9 mouse cellular contexts compared by ENCODE assay signal in genomic region chr11:120988410-120988809, GRCm38 (mm10). TPM values are rescaled to one million over a fixed set of nuclear protein-coding genes. Genes with fewer than 3 reads are reported as not detected.
DNase-seq lines count a peak whose midpoint lies in the region; ATAC-seq and TF ChIP-seq lines count a peak whose summit lies in the region.
"Had no signal": no experiment of that assay in that cellular context is flagged by ENCODE, and none has a peak within 500 bp of the region (broad histone marks: within the 10 kb centered on the region; RNA-seq: fewer than 3 reads in every experiment).

No protein-coding gene starts in this region.

- H3K4me2 ChIP-seq in neural tube, embryonic 11.5 days (ENCODE audit: low read depth) = peak overlapping the region; percentile 93; the same call in 1 of the 2 replicates
- peak overlapping the region; percentile 85 for H3K4me2 ChIP-seq in liver, embryonic 13.5 days

- H3K36me3 ChIP-seq in neural tube, embryonic 11.5 days (ENCODE audit: control insufficient read depth, insufficient read depth, low read length) = peaks cover 2% of the 10 kb centered on the region; the same call in 1 of the 2 replicates
- H3K36me3 ChIP-seq in liver, embryonic 13.5 days = peaks cover 40% of the 10 kb centered on the region

- H3K27me3 ChIP-seq in neural tube, embryonic 11.5 days (ENCODE audit: control insufficient read depth, insufficient read depth, low read length) = no peaks in the 10 kb centered on the region
- H3K27me3 ChIP-seq in liver, embryonic 13.5 days = no peaks in the 10 kb centered on the region
- no peaks in the 10 kb centered on the region for H3K27me3 ChIP-seq in cerebellum, adult 2 months (ENCODE audit: control insufficient read depth, insufficient read depth, low read length)

- no peak overlapping the region for H3K27ac ChIP-seq in neural tube, embryonic 11.5 days (ENCODE audit: low read depth, low read length)
- peak overlapping the region; percentile 62 for H3K27ac ChIP-seq in liver, embryonic 13.5 days
- H3K27ac ChIP-seq in cerebellum, adult 2 months (ENCODE audit: insufficient read depth, low read length) = no peak overlapping the region

- TF ChIP-seq POLR2A in cerebellum, adult 2 months (IDR thresholded peaks at IDR 0.05; ENCODE audit: borderline replicate concordance, insufficient read depth, low read length) = no peak

- no peak for ATAC-seq in neural tube, embryonic 11.5 days (ENCODE audit: insufficient read depth, low FRiP score, low TSS enrichment)
- ATAC-seq in liver, embryonic 13.5 days (ENCODE audit: low read depth) = no peak

- H3K4me3 ChIP-seq in neural tube, embryonic 11.5 days (ENCODE audit: low read depth, low read length) = no peak overlapping the region
- peak overlapping the region; percentile 96; the same call in 1 of the 2 replicates for H3K4me3 ChIP-seq in liver, embryonic 13.5 days (replicated peaks)
- no peak overlapping the region for H3K4me3 ChIP-seq in cerebellum, adult 2 months (replicated peaks; ENCODE audit: insufficient read depth, low read depth, low read length)

- peaks cover 18% of the 10 kb centered on the region for H3K4me1 ChIP-seq in neural tube, embryonic 11.5 days (ENCODE audit: control insufficient read depth, insufficient read depth, low read length)
- H3K4me1 ChIP-seq in liver, embryonic 13.5 days (replicated peaks) = peaks cover 83% of the 10 kb centered on the region
- peaks cover 31% of the 10 kb centered on the region for H3K4me1 ChIP-seq in cerebellum, adult 2 months (ENCODE audit: control insufficient read depth, insufficient read depth, low read length)

- DNase-seq in adrenal gland, adult (ENCODE audit: inconsistent age in 2 of 2, low spot score in 1 of 2) = peak; percentile 33 to 54
- no peak for DNase-seq in adrenal gland, postnatal 14 days
- DNase-seq in neural tube, embryonic 11.5 days (ENCODE audit: low spot score) = no peak
- no peak for DNase-seq in neural tube, embryonic 10.5 days (ENCODE audit: extremely low spot score, low spot score)
- DNase-seq in liver, embryonic 13.5 days = no peak
- DNase-seq in right cerebral cortex, postnatal 4 days = no peak
- no peak for DNase-seq in cerebellum, adult 2 months
- DNase-seq in heart, postnatal 4 days = no peak
- DNase-seq: heart, postnatal 36 days had no signal

- 89% methylated on average over 4 of the region's 4 CpGs for WGBS in neural tube, embryonic 11.5 days
- 65% methylated on average over 4 of the region's 4 CpGs for WGBS in liver, embryonic 13.5 days (ENCODE audit: insufficient replicate concordance)
- 22% methylated on average over 4 of the region's 4 CpGs for WGBS in cerebellum, adult 2 months

- H3K9ac ChIP-seq in neural tube, embryonic 11.5 days (ENCODE audit: low read length) = 0 out of 2 replicates have a peak overlapping the region, but pooled peaks have one; percentile 10
- peak overlapping the region; percentile 20 for H3K9ac ChIP-seq in liver, embryonic 13.5 days

- H3K9me3 ChIP-seq in neural tube, embryonic 11.5 days (ENCODE audit: control insufficient read depth, low read length) = no peaks in the 10 kb centered on the region
- H3K9me3 ChIP-seq in liver, embryonic 13.5 days (replicated peaks) = no peaks in the 10 kb centered on the region

- no peak for TF ChIP-seq CTCF in cerebellum, adult 2 months (IDR thresholded peaks at IDR 0.05; ENCODE audit: borderline replicate concordance, insufficient read depth, low read depth, low read length)

RNA-seq across cellular contexts. Expression of gene Csnk1d, which starts 2.7 kb away (rescaled TPM):
- 124 and 135 TPM in 2 replicates for total RNA-seq in adrenal gland, postnatal 14 days (2021)
- 81.6 and 84.6 TPM in 2 replicates for polyA plus RNA-seq in neural tube, embryonic 11.5 days (2014; fragmentation: Nextera tagmentation; extraction: Ambion mirVana)
- polyA plus RNA-seq in liver, embryonic 13.5 days (2015; fragmentation: Nextera tagmentation; extraction: Ambion mirVana) = 36.8 and 46.3 TPM in 2 replicates
- polyA plus RNA-seq in cerebellum, adult 2 months (2012; rRNA removed) = 110 and 111 TPM in 2 replicates
- 10 to 100 TPM; 84.4 to 91.9 TPM for total RNA-seq in heart, postnatal 4 days (2021)

RNA-seq across cellular contexts. Expression of gene Slc16a3, which starts 40.1 kb away (rescaled TPM):
- total RNA-seq in adrenal gland, postnatal 14 days (2021) = 10.6 and 14.0 TPM in 2 replicates
- polyA plus RNA-seq in neural tube, embryonic 11.5 days (2014; fragmentation: Nextera tagmentation; extraction: Ambion mirVana) = 37.1 and 39.4 TPM in 2 replicates
- polyA plus RNA-seq in liver, embryonic 13.5 days (2015; fragmentation: Nextera tagmentation; extraction: Ambion mirVana) = 71.4 and 81.7 TPM in 2 replicates
- polyA plus RNA-seq in cerebellum, adult 2 months (2012; rRNA removed) = 1.6 and 1.9 TPM in 2 replicates
- 10 to 100 TPM; 13.3 to 22.8 TPM for total RNA-seq in heart, postnatal 4 days (2021)

RNA-seq across cellular contexts. Expression of gene Cd7, which starts 50.8 kb away (rescaled TPM):
- 0.48 and 3.8 TPM in 2 replicates for total RNA-seq in adrenal gland, postnatal 14 days (2021)
- not detected in 2 replicates for polyA plus RNA-seq in neural tube, embryonic 11.5 days (2014; fragmentation: Nextera tagmentation; extraction: Ambion mirVana)
- polyA plus RNA-seq in liver, embryonic 13.5 days (2015; fragmentation: Nextera tagmentation; extraction: Ambion mirVana) = 0.39 and 0.53 TPM in 2 replicates
- 0.11 and 0.19 TPM in 2 replicates for polyA plus RNA-seq in cerebellum, adult 2 months (2012; rRNA removed)
- total RNA-seq in heart, postnatal 4 days (2021) = under 1 TPM in 1 of 2 experiments, not detected in 1; 0.29 TPM

RNA-seq across cellular contexts. Expression of gene Ccdc57, which starts 55.7 kb away (rescaled TPM):
- 12.6 and 17.7 TPM in 2 replicates for total RNA-seq in adrenal gland, postnatal 14 days (2021)
- polyA plus RNA-seq in neural tube, embryonic 11.5 days (2014; fragmentation: Nextera tagmentation; extraction: Ambion mirVana) = 4.6 and 5.8 TPM in 2 replicates
- polyA plus RNA-seq in liver, embryonic 13.5 days (2015; fragmentation: Nextera tagmentation; extraction: Ambion mirVana) = 1.8 TPM in 2 replicates
- polyA plus RNA-seq in cerebellum, adult 2 months (2012; rRNA removed) = 4.4 TPM in 2 replicates
- total RNA-seq in heart, postnatal 4 days (2021) = 1 to 10 TPM; 2.1 to 2.4 TPM

Comparison
In these comparisons a context has a peak if more than half of its experiments do, and no peak if none do; other contexts are left out.
1. DNase-seq: peak in adrenal gland, adult (2 of 2); none in adrenal gland, postnatal 14 days (single experiment), neural tube, embryonic 11.5 days (single experiment), neural tube, embryonic 10.5 days (single experiment), liver, embryonic 13.5 days (single experiment), right cerebral cortex, postnatal 4 days (single experiment), cerebellum, adult 2 months (0 of 2) and heart, postnatal 4 days (single experiment).
2. RNA of gene Slc16a3, which starts 40.1 kb away (polyA plus RNA-seq): 71.4 to 81.7 TPM in liver, embryonic 13.5 days and 37.1 to 39.4 TPM in neural tube, embryonic 11.5 days; 1.6 to 1.9 TPM in cerebellum, adult 2 months; every median in the first group is over 10 times any median in the second.